Mouse (Mus musculus) R1 (cell line): ENCODE measurements around the gene Rpl38.

ENCODE experiments used
- DNase-seq: peaks from one replicate; pipeline ENCODE4 v3.0.0-alpha.2; 2018; ENCODE audit warnings: low read depth, low spot score

Rpl38 gene

DNA sequence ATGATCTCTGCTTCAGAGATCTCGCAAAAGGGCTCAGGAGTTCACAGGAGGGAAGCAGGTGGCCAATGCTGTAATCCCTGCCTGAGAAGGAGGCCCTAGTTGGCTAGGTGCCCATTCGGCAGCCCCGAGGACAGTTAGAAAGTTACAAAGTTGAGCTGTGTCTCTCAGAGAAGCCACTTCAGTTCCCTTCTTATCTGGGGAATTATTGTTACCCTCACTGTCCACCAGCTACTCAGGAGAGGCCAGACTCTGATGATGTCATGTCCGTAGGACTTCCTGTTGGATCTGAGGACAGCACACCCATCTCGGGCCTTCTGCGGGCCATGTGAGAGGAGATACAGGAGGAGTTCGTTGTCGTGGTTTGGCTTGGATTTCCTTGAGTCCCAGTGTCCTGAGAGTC, 11.3 kb downstream of the Rpl38 start:
- DNase-seq, result no peak

DNA sequence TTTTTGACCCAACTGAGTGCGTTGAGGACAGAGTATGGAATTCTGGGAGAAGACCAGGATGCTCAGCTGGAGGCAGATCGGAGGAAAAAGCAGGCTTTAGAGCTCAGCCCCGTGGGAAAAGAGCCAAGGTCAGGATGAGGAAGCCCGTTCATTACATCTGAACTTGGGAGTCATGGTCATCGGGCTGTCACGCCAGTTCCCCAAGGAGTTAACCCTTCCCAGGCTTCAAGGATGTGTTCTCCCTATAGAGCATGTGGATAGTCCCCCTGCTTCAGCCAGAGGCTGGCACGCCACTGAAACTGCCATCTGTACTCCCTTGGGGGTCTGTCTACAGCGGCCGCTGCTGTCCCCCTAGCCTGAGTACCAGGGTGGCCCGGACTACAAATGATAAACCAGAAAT, 12.0 kb downstream of the Rpl38 start:
- no peak for DNase-seq

GRCm38 (mm10) chr11:114681054-114681453, 12.7 kb downstream of the Rpl38 start:
- no peak for DNase-seq

- no peak for DNase-seq
These were observed 14.1 kb downstream of the Rpl38 start for GRCm38 (mm10) chr11:114682321-114682900.

GRCm38 (mm10) chr11:114683029-114683721, 14.9 kb downstream of the Rpl38 start:
- peak; percentile 92 for DNase-seq

DNA sequence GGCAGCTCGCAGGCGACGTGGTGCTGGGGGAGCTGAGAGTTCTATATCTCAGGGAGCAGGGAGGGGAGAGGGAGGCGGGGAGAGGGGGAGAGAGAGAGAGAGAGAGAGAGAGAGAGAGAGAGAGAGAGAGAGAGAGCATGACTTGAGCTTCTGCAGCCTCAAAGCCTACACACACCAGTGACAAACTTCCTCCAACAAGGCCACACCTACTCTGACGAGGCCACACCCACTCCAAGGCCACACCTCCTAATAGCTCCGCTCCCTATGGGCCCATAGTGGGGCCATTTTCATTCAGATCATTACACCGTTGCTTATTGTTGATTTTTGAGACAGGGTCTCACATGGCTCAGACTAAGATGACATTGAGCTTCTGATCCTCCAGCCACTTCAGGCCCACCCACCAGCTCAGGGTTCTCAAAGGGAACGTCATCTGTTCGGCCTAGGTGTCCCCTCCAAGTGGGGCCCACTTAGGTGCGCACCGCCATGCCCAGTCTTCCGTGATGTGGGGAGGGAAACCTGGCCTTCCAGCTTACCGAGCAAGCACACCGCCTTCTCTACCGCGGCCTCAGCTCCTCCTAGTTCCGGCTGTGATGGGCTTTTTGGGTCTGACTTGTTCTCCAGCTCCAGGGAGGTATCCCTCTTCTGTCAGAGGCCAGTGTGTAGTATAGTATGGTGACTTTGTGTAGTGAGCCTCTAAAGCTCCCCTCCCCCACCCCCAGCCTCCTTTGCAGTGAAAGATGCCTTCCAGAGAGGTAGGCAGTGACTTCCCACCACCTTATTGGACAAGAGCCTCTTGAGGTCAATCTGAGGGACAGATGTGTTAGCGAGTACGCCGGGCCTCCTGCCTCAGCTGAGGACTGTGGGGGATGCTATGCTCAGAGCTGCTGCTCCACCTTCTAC, 15.6 kb downstream of the Rpl38 start:
- peak; percentile 94 for DNase-seq

- no peak for DNase-seq
These were observed 16.5 kb downstream of the Rpl38 start for GRCm38 (mm10) chr11:114684627-114685373.

DNA sequence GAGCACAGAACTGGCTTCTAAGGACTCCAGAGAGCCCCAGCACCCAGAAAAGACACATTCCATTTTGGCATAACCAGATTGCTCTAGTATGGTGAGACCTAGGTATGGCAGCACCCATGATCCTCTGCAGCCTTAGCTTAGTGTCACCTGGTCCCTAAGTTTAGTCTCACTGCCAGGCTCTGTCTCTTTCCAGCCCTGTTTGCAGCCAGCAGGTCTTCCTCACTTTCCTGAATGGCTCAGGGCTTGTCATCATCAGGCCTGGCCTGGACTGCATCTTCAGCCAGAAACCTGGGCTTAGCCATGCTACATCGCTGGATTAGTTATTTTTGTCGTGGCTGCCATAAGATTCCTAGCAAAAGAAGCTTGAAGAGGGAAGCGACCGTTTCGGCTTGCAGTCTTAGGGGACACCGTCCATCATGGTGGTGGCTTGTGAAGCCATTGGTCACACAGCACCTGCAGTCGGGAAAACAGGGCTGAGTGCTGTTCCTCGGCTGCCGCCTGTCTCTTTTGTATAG, 17.3 kb downstream of the Rpl38 start:
- no peak for DNase-seq

DNA sequence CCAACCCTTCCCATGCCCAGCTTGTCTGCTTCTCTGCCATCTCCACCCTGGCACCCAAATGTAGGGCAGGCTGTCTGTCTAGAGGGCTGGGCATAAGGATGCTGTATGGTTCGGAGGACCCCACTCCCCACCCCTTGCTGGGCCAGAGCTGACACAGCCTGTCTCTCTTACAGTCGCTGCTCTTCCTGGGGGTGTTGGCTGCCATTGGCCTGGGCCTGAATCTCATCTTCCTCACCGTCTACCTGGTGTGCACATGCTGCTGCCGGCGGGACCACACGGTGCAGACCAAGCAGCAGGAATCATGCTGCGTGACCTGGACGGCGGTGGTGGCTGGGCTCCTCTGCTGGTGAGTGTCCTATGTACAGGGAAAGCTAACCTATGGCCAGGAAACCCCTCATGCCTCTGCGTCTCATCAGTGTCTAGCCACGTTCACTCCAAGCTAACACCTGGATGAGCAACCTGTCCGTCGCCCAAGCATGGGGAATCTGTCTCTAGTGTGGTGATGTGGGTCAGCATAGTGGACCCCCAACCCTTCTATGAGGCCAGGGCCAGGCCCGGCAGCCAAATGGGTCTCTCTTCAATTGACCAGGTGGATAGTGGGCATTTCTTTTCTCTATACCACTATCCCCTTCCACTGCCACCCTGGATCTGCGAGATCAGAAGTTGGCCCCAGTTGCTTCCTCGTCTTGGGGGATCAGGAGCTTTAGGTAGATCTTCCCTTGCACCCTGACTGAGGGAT, 18.1 kb downstream of the Rpl38 start:
- DNase-seq, result no peak

DNA sequence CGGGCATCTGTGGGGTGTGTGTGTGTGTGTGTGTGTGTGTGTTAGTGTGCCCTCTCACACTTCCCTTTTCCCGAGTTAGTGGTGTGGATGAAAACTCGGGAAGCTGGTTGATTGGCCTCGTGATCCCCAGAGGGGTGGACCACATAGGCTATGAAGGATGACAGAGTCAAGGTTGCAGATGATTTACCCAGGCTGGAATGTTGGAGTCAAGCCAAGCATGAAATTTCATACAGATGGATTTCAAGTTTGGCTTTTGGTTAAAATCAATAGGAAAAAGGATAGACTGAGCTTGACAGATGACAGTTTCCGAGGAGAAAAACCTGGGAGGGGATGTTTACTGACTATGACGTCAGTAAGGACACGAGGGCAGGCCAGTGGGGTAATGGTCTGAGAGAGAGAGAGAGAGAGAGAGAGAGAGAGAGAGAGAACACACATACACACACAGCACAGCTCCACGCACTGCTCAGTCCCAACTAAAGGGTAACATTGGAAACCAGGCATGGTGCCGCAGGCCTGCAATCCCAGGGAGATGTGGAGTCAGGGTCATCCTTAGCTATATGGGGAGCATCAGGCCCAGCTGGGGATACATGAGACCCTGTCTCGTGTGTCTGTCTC, 19.4 kb downstream of the Rpl38 start:
- DNase-seq, result no peak

DNA sequence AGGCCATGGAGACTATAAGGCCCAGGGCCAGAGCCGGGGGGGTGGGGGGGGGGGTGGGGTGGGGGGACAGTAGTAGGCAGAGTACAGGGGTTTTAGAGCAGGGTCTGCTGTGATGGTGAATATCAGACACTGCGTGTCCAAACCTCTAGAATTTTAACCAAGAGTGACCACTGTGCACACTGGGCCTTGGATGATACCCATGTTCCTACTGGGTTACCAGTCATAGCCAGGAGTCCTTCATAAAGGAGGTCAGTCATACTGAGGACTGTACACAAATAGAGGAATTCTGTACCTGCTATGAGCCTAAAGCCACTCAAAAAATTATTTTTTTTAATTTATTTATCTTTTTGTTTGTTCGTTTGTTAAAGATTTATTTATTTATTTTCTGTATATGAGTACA, 20.4 kb downstream of the Rpl38 start:
- DNase-seq, result no peak

GRCm38 (mm10) chr11:114690192-114690591, 21.9 kb downstream of the Rpl38 start:
- no peak for DNase-seq

DNA sequence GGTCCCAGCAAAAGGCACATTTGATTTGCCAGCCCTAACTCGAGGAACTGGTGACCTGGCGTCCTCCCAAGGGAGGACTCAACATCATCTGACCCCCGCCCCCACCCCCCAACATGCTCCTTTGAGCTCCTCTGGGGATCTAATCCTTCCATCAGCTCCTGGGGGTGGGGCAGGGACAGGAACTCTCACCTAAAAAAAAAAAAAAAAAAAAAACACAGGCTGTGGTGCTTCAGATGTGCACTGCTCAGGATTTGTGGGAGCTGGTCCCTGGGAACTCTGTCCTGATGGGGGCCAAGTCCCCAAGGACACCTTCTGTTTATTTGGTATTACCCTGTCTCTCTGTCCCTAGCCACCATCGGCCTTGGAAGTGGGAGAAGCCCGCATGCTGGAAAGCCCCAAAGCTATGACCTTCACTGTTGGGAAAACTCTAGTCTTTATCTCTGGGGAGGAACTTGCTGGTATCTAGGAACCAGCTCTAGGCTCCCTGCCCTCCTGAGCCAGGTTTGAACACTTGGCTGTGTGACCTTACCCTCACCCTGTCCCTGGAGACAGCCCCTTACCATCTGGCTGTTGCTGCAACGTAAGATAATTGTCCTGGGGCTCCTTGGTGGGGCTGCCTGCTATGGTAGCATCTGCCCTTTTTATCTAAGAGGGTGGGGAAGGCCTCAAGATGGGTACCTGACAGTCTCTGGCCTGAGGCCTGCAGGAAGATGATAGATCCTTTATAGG, 23.3 kb downstream of the Rpl38 start:
- DNase-seq, result no peak

DNA sequence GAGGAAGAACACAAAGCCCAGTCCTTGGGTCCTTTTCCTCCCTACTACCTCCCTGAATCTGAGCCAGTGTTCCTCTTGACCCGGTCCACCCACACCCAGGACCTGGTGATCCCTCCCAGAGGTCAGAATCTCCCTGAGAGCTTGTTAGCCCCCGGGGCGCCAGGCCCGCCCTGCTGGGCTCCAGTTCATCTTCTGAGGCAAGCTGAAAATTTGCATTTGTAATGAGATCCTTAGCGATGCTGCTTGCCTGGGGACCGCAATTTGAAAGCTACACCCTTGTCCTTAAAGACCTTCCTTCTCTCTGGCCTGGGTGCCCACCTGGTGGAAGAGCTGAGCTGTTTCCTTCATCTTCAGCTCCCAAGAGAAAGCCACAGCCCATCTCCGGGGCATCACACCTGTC, 24.3 kb downstream of the Rpl38 start:
- peak; percentile 39 for DNase-seq

DNA sequence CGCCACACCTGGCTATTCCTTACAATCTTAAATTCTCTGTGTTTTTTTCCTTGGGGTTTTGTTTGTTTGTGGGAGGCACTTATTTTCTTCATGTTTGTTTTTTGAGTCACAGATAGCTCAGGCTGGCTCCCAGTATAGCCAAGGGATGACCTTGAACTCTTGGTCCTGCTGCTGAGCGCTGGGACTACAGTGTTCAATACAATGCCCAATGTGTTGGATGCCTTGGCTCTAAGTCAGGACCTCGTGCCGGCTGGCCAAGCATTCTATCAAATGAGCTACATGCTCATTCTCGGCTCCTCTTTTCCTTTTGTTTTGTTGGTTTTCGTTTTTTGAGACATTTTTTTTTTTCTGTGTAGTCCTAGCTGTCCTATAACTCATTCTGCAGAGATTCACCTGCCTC, 25.1 kb downstream of the Rpl38 start:
- no peak for DNase-seq

DNA sequence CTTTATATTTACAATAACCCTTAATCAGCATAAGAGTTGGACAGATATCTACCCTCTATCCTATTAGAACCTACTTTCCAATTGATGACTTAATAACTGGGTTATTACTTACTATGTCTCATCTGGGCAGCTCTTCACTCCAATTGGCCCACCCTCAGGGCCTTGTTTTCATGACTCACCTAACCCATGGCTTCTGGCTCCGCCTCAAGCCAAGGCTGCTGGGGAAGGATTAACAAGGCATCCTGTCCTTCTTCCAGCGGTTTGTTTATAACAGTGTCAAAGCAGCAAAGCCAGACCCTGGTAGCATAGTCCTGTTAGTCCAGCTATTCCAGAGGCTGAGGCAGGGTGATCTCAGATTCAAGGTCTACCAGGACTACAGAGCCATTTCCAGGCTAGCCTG, 26.1 kb downstream of the Rpl38 start:
- DNase-seq, result no peak

- DNase-seq, result no peak
These were observed 30.2 kb downstream of the Rpl38 start for GRCm38 (mm10) chr11:114698496-114698895.

GRCm38 (mm10) chr11:114699511-114699910, 31.2 kb downstream of the Rpl38 start:
- peak; percentile 36 for DNase-seq

- no peak for DNase-seq
These were observed 34.1 kb downstream of the Rpl38 start for GRCm38 (mm10) chr11:114702311-114702995.
